Mouse (Mus musculus) myocyte (in vitro differentiated cells): ENCODE measurements around the gene Prnd. TPM values are rescaled to one million over a fixed set of nuclear protein-coding genes. Genes with fewer than 3 reads are reported as not detected.

Source experiments
- H3K27me3 ChIP-seq: one replicate; pipeline ENCODE4 v1.6.1; 2011; ENCODE audit not compliant: control insufficient read depth, insufficient read depth, insufficient read length
- H3K36me3 ChIP-seq: one replicate; pipeline ENCODE4 v1.6.1; 2011; ENCODE audit not compliant: control insufficient read depth, insufficient read depth
- H3K4me2 ChIP-seq: one replicate; pipeline ENCODE4 v1.6.1; 2011; ENCODE audit warnings: low read depth, control low read depth
- H3K4me3 ChIP-seq: one replicate; pipeline ENCODE4 v1.5.1; 2011; ENCODE audit warnings: mild to moderate bottlenecking, control low read depth, moderate library complexity
- H3K79me2 ChIP-seq: one replicate; pipeline ENCODE4 v1.6.1; 2011; ENCODE audit not compliant: control insufficient read depth, insufficient read depth
- H3ac ChIP-seq: one replicate; pipeline ENCODE4 v1.6.1; 2011; ENCODE audit not compliant: control insufficient read depth, insufficient read length
- CEBPB ChIP-seq: IDR thresholded peaks from 2 replicates; pipeline ENCODE4 v1.6.1; 2011; ENCODE audit warnings: mild to moderate bottlenecking, moderate library complexity; ENCODE audit not compliant: poor library complexity, insufficient read depth, severe bottlenecking
- E2F4 ChIP-seq: IDR thresholded peaks from one replicate; pipeline ENCODE4 v1.6.1; 2011; ENCODE audit warnings: mild to moderate bottlenecking, control low read depth, moderate library complexity; ENCODE audit not compliant: insufficient read depth
- MAX ChIP-seq: IDR thresholded peaks from one replicate; pipeline ENCODE4 v1.6.1; 2011; ENCODE audit warnings: low read depth, mild to moderate bottlenecking, control low read depth
- MYOD1 ChIP-seq, 3 experiments: IDR thresholded peaks; one replicate each; pipeline ENCODE4 v1.6.1; 2011; ENCODE audit warnings: control low read depth in 2 of 3, low read depth in 2 of 3, mild to moderate bottlenecking in 2 of 3, moderate library complexity in 1 of 3; ENCODE audit not compliant: insufficient read length in 2 of 3, control insufficient read depth in 1 of 3
- MYOG ChIP-seq, 3 experiments: IDR thresholded peaks; one replicate each; pipeline ENCODE4 v1.6.1; 2011; ENCODE audit warnings: control low read depth in 2 of 3, low read depth in 2 of 3, mild to moderate bottlenecking in 2 of 3; ENCODE audit not compliant: insufficient read length in 2 of 3, control insufficient read depth in 1 of 3, insufficient read depth in 1 of 3
- POLR2A ChIP-seq: IDR thresholded peaks from one replicate; pipeline ENCODE4 v1.6.1; 2011; ENCODE audit warnings: low read depth, mild to moderate bottlenecking, control low read depth, moderate library complexity; ENCODE audit not compliant: insufficient read length
- POLR2AphosphoS2 ChIP-seq: IDR thresholded peaks from one replicate; pipeline ENCODE4 v1.6.1; 2011; ENCODE audit warnings: low read depth, control low read depth; ENCODE audit not compliant: insufficient read length
- REST ChIP-seq: IDR thresholded peaks from one replicate; pipeline ENCODE4 v1.6.1; 2011; ENCODE audit warnings: mild to moderate bottlenecking, control low read depth, moderate library complexity; ENCODE audit not compliant: insufficient read depth, insufficient read length
- SRF ChIP-seq: IDR thresholded peaks from one replicate; pipeline ENCODE4 v1.6.1; 2011; ENCODE audit warnings: low read depth; ENCODE audit not compliant: control insufficient read depth, insufficient read length
- TCF12 ChIP-seq: IDR thresholded peaks from one replicate; pipeline ENCODE4 v1.6.1; 2011; ENCODE audit warnings: mild to moderate bottlenecking, control low read depth; ENCODE audit not compliant: poor library complexity, insufficient read depth, severe bottlenecking
- TCF3 ChIP-seq: IDR thresholded peaks from one replicate; pipeline ENCODE4 v1.6.1; 2011; ENCODE audit warnings: low read depth, control low read depth; ENCODE audit not compliant: insufficient read length
- USF1 ChIP-seq: IDR thresholded peaks from one replicate; pipeline ENCODE4 v1.6.1; 2011; ENCODE audit warnings: low read depth, mild to moderate bottlenecking, control low read depth, moderate library complexity
- polyA plus RNA-seq: library from polyadenylated mRNA; unstranded; fragments of >200 nt; fragmentation: generic; extraction: Trizol; gene quantifications from one replicate; pipeline ENCODE4 v1.2.1, GENCODE M21; 2012; ENCODE audit warnings: missing spikeins

Prnd gene
- polyA plus RNA-seq, 1 experiment, result not detected

DNA sequence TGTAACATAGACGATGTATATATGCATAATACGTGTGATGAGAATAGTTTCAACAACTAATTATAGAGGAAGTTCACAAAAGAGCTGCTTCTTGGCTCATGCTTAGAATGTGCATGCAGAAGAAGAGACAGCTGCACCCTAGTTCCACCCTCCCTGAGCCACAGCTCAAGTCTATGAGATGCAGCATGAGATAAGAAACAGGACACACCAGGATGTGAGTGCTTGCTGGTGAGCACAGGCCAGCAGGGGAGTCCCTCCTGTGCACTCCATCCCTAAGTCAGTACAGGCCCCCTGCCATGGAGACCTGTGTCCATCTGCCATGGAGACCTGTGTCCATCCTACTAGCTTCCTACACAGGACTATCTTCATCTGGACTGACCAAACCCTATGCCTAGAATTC, 19.9 kb downstream of the Prnd start:
- Histone ChIP-seq H3K4me3 (no peak overlapping the region), H3ac (no peak overlapping the region), H3K36me3 (no peaks in the 10 kb centered on the region)

DNA sequence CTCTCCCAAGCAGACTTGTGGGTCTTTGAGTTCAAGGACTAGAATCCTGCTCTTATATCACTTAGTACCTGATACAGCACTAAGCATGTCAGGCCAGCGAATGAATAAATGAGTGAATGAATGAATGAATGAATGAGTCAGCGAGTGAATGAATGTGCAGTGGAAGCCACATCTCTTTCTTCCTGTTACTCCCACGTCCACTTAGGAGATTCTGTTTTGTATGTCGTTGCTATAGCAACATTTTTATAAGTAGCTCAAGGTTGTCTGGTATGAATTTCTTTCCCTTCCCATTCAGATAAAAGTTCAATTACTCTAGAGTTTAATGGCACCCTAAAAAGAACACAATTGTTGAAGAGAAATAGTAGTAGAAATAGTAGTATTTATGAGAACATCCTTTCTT, 20.4 kb downstream of the Prnd start:
- no peak for TF ChIP-seq MYOD1 (IDR thresholded peaks at IDR 0.05; ENCODE audit: control insufficient read depth in 1 of 3, insufficient read length in 2 of 3, low read depth in 2 of 3)
- no peak for TF ChIP-seq USF1
- no peak for TF ChIP-seq SRF
- no peak for TF ChIP-seq E2F4
- no peak for TF ChIP-seq TCF3
- TF ChIP-seq CEBPB, result no peak
- no peak for TF ChIP-seq MYOG (IDR thresholded peaks at IDR 0.05; ENCODE audit: control insufficient read depth in 1 of 3, insufficient read depth in 1 of 3, insufficient read length in 2 of 3, low read depth in 2 of 3)

More for the DNA sequence above, 19.9 kb downstream of the Prnd start:
- Histone ChIP-seq H3K79me2 (no peaks in the 10 kb centered on the region), H3K27me3 (no peaks in the 10 kb centered on the region), H3K4me2 (no peak overlapping the region)
- TF ChIP-seq MYOG (IDR thresholded peaks at IDR 0.05; ENCODE audit: control insufficient read depth in 1 of 3, insufficient read depth in 1 of 3, insufficient read length in 2 of 3, low read depth in 2 of 3) (peak in 1 of 3 experiments; percentile 45), POLR2AphosphoS2 (no peak), TCF3 (no peak), MYOD1 (IDR thresholded peaks at IDR 0.05; ENCODE audit: control insufficient read depth in 1 of 3, insufficient read length in 2 of 3, low read depth in 2 of 3) (peak in 1 of 3 experiments; percentile 15), TCF12 (no peak), POLR2A (no peak), CEBPB (no peak), E2F4 (no peak)

DNA sequence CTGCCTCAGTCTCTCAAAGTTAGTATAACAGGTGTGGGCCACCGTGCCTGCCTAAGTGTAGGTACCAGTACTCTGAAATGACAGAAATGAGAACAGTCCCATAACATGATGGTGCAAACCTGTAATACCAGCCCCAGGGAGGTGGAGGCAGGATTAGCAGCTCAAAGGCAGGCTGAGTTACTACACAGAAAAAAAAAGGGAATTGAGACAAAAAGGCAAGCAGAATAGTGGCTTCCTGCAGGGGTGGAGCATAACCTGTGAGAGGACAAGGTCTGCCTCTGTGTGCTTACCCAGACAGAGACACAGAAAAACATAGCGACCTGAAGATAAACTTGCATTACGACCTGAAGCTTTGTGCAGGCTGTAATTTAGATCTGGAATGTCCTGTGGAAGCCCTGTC, 26.0 kb downstream of the Prnd start:
- no peak overlapping the region for H3ac ChIP-seq
- H3K79me2 ChIP-seq, result no peaks in the 10 kb centered on the region
- H3K4me3 ChIP-seq, result no peak overlapping the region
- TF ChIP-seq TCF12 (no peak), MAX (no peak), MYOD1 (IDR thresholded peaks at IDR 0.05; ENCODE audit: control insufficient read depth in 1 of 3, insufficient read length in 2 of 3, low read depth in 2 of 3) (no peak), SRF (no peak), CEBPB (no peak), TCF3 (no peak), USF1 (no peak), POLR2A (no peak), POLR2AphosphoS2 (no peak), REST (no peak), E2F4 (no peak), MYOG (IDR thresholded peaks at IDR 0.05; ENCODE audit: control insufficient read depth in 1 of 3, insufficient read depth in 1 of 3, insufficient read length in 2 of 3, low read depth in 2 of 3) (no peak)
- no peak overlapping the region for H3K4me2 ChIP-seq
- no peaks in the 10 kb centered on the region for H3K36me3 ChIP-seq
- no peaks in the 10 kb centered on the region for H3K27me3 ChIP-seq

More for the DNA sequence above, 20.4 kb downstream of the Prnd start:
- H3K4me3 ChIP-seq, result no peak overlapping the region
- no peak overlapping the region for H3ac ChIP-seq
- H3K4me2 ChIP-seq, result no peak overlapping the region
- no peaks in the 10 kb centered on the region for H3K79me2 ChIP-seq
- no peaks in the 10 kb centered on the region for H3K36me3 ChIP-seq
- no peaks in the 10 kb centered on the region for H3K27me3 ChIP-seq

DNA sequence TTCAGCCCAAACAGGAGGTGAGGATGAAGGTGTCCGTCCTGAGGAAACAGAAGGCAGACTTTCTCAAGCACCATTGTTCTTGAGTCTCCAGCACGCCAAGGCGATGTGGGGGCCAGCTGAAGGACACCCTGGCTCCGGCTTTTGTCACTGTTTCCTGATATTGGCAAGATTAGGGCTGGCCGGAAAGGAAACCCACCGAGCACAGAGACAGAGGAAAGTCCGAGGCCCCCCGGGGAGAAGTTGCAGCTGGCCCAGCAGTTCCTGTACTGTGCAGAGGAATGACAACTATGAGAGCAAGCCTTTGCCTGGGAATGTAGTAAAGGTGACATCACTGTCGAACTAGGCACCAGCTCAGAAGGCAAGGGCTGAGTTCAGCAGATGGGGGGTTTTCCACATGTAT, 30.2 kb downstream of the Prnd start:
- TF ChIP-seq MYOG (IDR thresholded peaks at IDR 0.05; ENCODE audit: control insufficient read depth in 1 of 3, insufficient read depth in 1 of 3, insufficient read length in 2 of 3, low read depth in 2 of 3), result no peak
- TF ChIP-seq E2F4, result no peak
- TF ChIP-seq USF1, result no peak
- no peak for TF ChIP-seq POLR2AphosphoS2
- no peak for TF ChIP-seq MAX
- no peak for TF ChIP-seq TCF3
- no peak for TF ChIP-seq TCF12
- TF ChIP-seq POLR2A, result no peak
- TF ChIP-seq SRF, result no peak
- TF ChIP-seq MYOD1 (IDR thresholded peaks at IDR 0.05; ENCODE audit: control insufficient read depth in 1 of 3, insufficient read length in 2 of 3, low read depth in 2 of 3), result no peak
- no peak for TF ChIP-seq REST
- Histone ChIP-seq H3K36me3 (no peaks in the 10 kb centered on the region), H3K4me3 (no peak overlapping the region), H3K27me3 (no peaks in the 10 kb centered on the region), H3K79me2 (no peaks in the 10 kb centered on the region), H3ac (no peak overlapping the region), H3K4me2 (no peak overlapping the region)
